Mouse (Mus musculus): ENCODE results near the gene Adgrv1. TPM values are rescaled to one million over a fixed set of nuclear protein-coding genes. Genes with fewer than 3 reads are reported as not detected.

Gene Adgrv1
- total and polyA plus RNA-seq, 3 experiments, result 0.17 to 0.44 (median 0.27) TPM

GRCm38 (mm10) chr13:81282193-81282592, 350.8 kb downstream of the Adgrv1 start:
- no peaks in the 10 kb centered on the region for H3K27me3 ChIP-seq (replicated peaks)
- no peaks in the 10 kb centered on the region for H3K79me2 ChIP-seq (replicated peaks; ENCODE audit: control insufficient read depth, extremely low read depth, insufficient read depth, poor library complexity, severe bottlenecking)
- no peak for DNase-seq (ENCODE audit: extremely low read depth)
- H3K4me1 ChIP-seq (ENCODE audit: control insufficient read depth in 1 of 2, insufficient read depth in 2 of 2), result no peaks in the 10 kb centered on the region
- in situ Hi-C loops (cut with MboI; ENCODE audit: low pct_ligation_motif_present, low pct_unique_long_range_greater_than_20kb, low sequenced_read_pairs), result no loop called here
- H3K4me3 ChIP-seq (replicated peaks in 1 of 3; ENCODE audit: low read depth in 2 of 3, low read length in 2 of 3, poor library complexity in 1 of 3), result no peak overlapping the region
- TF ChIP-seq MYC (IDR thresholded peaks at IDR 0.05; ENCODE audit: low read depth, low read length) (no peak), USF1 (IDR thresholded peaks at IDR 0.05; ENCODE audit: low read depth, low read length) (no peak), E2F4 (IDR thresholded peaks at IDR 0.05; ENCODE audit: insufficient replicate concordance, low read depth, low read length) (no peak), TCF12 (IDR thresholded peaks at IDR 0.05; ENCODE audit: low read depth, low read length) (no peak), MXI1 (IDR thresholded peaks at IDR 0.05; ENCODE audit: low read depth, low read length) (no peak)
- H3K36me3 ChIP-seq (replicated peaks in 1 of 2; ENCODE audit: control insufficient read depth in 1 of 2, insufficient read depth in 1 of 2, low read length in 1 of 2), result no peaks in the 10 kb centered on the region
- no peak overlapping the region for H3K27ac ChIP-seq (ENCODE audit: insufficient read depth, low read depth)
- no peak overlapping the region for H3K9ac ChIP-seq (ENCODE audit: insufficient read depth, low read depth)
- dilution Hi-C loops (cut with MboI; ENCODE audit: extremely low pct_ligation_motif_present, extremely low pct_unique_long_range_greater_than_20kb, low sequenced_read_pairs), result no loop called here
- no peak overlapping the region for H3K4me2 ChIP-seq (ENCODE audit: insufficient read depth, low read depth, poor library complexity, severe bottlenecking)
- H3K9me3 ChIP-seq (replicated peaks; ENCODE audit: low read length), result no peaks in the 10 kb centered on the region

- dilution Hi-C loops (cut with MboI; ENCODE audit: extremely low pct_ligation_motif_present, extremely low pct_unique_long_range_greater_than_20kb, low sequenced_read_pairs) (no loop called here), in situ Hi-C loops (cut with MboI; ENCODE audit: low pct_ligation_motif_present, low pct_unique_long_range_greater_than_20kb, low sequenced_read_pairs) (no loop called here)
- Histone ChIP-seq H3K4me2 (ENCODE audit: insufficient read depth, low read depth, poor library complexity, severe bottlenecking) (no peak overlapping the region), H3K4me3 (replicated peaks in 1 of 3; ENCODE audit: low read depth in 2 of 3, low read length in 2 of 3, poor library complexity in 1 of 3) (no peak overlapping the region), H3K36me3 (replicated peaks in 1 of 2; ENCODE audit: control insufficient read depth in 1 of 2, insufficient read depth in 1 of 2, low read length in 1 of 2) (no peaks in the 10 kb centered on the region), H3K27ac (ENCODE audit: insufficient read depth, low read depth) (no peak overlapping the region), H3K79me2 (replicated peaks; ENCODE audit: control insufficient read depth, extremely low read depth, insufficient read depth, poor library complexity, severe bottlenecking) (no peaks in the 10 kb centered on the region), H3K9ac (ENCODE audit: insufficient read depth, low read depth) (no peak overlapping the region), H3K4me1 (ENCODE audit: control insufficient read depth in 1 of 2, insufficient read depth in 2 of 2) (no peaks in the 10 kb centered on the region), H3K9me3 (replicated peaks; ENCODE audit: low read length) (no peaks in the 10 kb centered on the region), H3K27me3 (replicated peaks) (no peaks in the 10 kb centered on the region)
- TF ChIP-seq ZMIZ1 (IDR thresholded peaks at IDR 0.05; ENCODE audit: low read depth, low read length) (no peak), KAT2A (IDR thresholded peaks at IDR 0.05; ENCODE audit: insufficient replicate concordance, low read length) (no peak), EP300 (IDR thresholded peaks at IDR 0.05; ENCODE audit: low read length) (no peak), RCOR1 (conservative IDR thresholded peaks at IDR 0.05; ENCODE audit: low read depth, low read length) (no peak), MEF2A (IDR thresholded peaks at IDR 0.05; ENCODE audit: borderline replicate concordance, low read depth, low read length) (no peak), ETS1 (conservative IDR thresholded peaks at IDR 0.05; ENCODE audit: low read depth, low read length) (no peak), USF2 (conservative IDR thresholded peaks at IDR 0.05; ENCODE audit: low read depth, low read length) (no peak), RAD21 (IDR thresholded peaks at IDR 0.05; ENCODE audit: low read depth, low read length) (no peak), ELF1 (IDR thresholded peaks at IDR 0.05; ENCODE audit: low read depth, low read length) (no peak)
- DNase-seq (ENCODE audit: extremely low read depth), result no peak
Observed at GRCm38 (mm10) chr13:81280650-81281229, 352.2 kb downstream of the Adgrv1 start.

Measured in CH12.LX (cell line).